ENCODE assay signal across 10 mouse cellular contexts in genomic region chr12:79680698-79681072, GRCm38 (mm10).
DNase-seq lines count a peak whose midpoint lies in the region; ATAC-seq and TF ChIP-seq lines count a peak whose summit lies in the region.
"Had no signal": no experiment of that assay in that cellular context is flagged by ENCODE, and none has a peak within 500 bp of the region (broad histone marks: within the 10 kb centered on the region; RNA-seq: fewer than 3 reads in every experiment).

No protein-coding gene starts in this region.

- no peaks in the 10 kb centered on the region for H3K36me3 ChIP-seq in intestine, embryonic 14.5 days (ENCODE audit: control insufficient read depth, insufficient read depth, low read length)
- no peaks in the 10 kb centered on the region for H3K36me3 ChIP-seq in intestine, postnatal 0 days (ENCODE audit: control insufficient read depth, insufficient read depth)
- H3K36me3 ChIP-seq in embryonic facial prominence, embryonic 14.5 days (ENCODE audit: control insufficient read depth, insufficient read depth, low read length): no peaks in the 10 kb centered on the region
- no peaks in the 10 kb centered on the region for H3K36me3 ChIP-seq in hindbrain, embryonic 10.5 days
- H3K36me3 ChIP-seq in midbrain, embryonic 16.5 days (ENCODE audit: control insufficient read depth, insufficient read depth, low read length): no peaks in the 10 kb centered on the region

- 69% methylated on average over 3 of the region's 3 CpGs for WGBS in intestine, embryonic 14.5 days
- WGBS in intestine, postnatal 0 days: 57% methylated on average over 3 of the region's 3 CpGs
- WGBS in embryonic facial prominence, embryonic 14.5 days: 33% methylated on average over 3 of the region's 3 CpGs
- 56% methylated on average over 3 of the region's 3 CpGs for WGBS in hindbrain, embryonic 10.5 days
- 46% methylated on average over 3 of the region's 3 CpGs for WGBS in midbrain, embryonic 16.5 days

- peaks cover 36% of the 10 kb centered on the region for H3K4me1 ChIP-seq in intestine, embryonic 14.5 days (replicated peaks; ENCODE audit: control insufficient read depth, insufficient read depth, low read length)
- peaks cover 3% of the 10 kb centered on the region; the same call in 1 of the 2 replicates for H3K4me1 ChIP-seq in intestine, postnatal 0 days (replicated peaks; ENCODE audit: control insufficient read depth, insufficient read depth, low read length)
- H3K4me1 ChIP-seq in embryonic facial prominence, embryonic 14.5 days (ENCODE audit: control insufficient read depth, insufficient read depth, low read length): peaks cover 70% of the 10 kb centered on the region
- peaks cover 46% of the 10 kb centered on the region for H3K4me1 ChIP-seq in hindbrain, embryonic 10.5 days (replicated peaks)
- H3K4me1 ChIP-seq in midbrain, embryonic 16.5 days (ENCODE audit: control insufficient read depth, insufficient read depth, low read length): peaks cover 3% of the 10 kb centered on the region; the same call in 1 of the 2 replicates

- no peaks in the 10 kb centered on the region for H3K9me3 ChIP-seq in intestine, embryonic 14.5 days (ENCODE audit: control insufficient read depth, low read length)
- H3K9me3 ChIP-seq in intestine, postnatal 0 days (ENCODE audit: control insufficient read depth): no peaks in the 10 kb centered on the region
- H3K9me3 ChIP-seq in embryonic facial prominence, embryonic 14.5 days (ENCODE audit: control insufficient read depth, low read length): no peaks in the 10 kb centered on the region
- H3K9me3 ChIP-seq in hindbrain, embryonic 10.5 days: no peaks in the 10 kb centered on the region
- no peaks in the 10 kb centered on the region for H3K9me3 ChIP-seq in midbrain, embryonic 16.5 days (replicated peaks; ENCODE audit: control insufficient read depth, low read length, poor library complexity, severe bottlenecking)

- no peak for DNase-seq in intestine, embryonic 14.5 days (ENCODE audit: low spot score)
- DNase-seq in embryonic facial prominence, embryonic 14.5 days (ENCODE audit: low spot score): no peak
- DNase-seq in hindbrain, embryonic 10.5 days (ENCODE audit: low spot score): no peak
- DNase-seq in left cerebral cortex, adult 11 months (ENCODE audit: low spot score): no peak
- no peak for DNase-seq in adrenal gland, adult (ENCODE audit: inconsistent age in 2 of 2, low spot score in 1 of 2)
- no peak for DNase-seq in urinary bladder, postnatal 4 days (ENCODE audit: low spot score in 2 of 2)
- DNase-seq: thymus, adult 18-20 months had no signal

- peak overlapping the region; percentile 44; the same call in 1 of the 2 replicates for H3K27ac ChIP-seq in intestine, embryonic 14.5 days (ENCODE audit: low read depth)
- H3K27ac ChIP-seq in intestine, postnatal 0 days (ENCODE audit: low read depth, low read length): no peak overlapping the region
- peak overlapping the region; percentile 79 for H3K27ac ChIP-seq in embryonic facial prominence, embryonic 14.5 days (replicated peaks; ENCODE audit: low read depth, low read length)
- peak overlapping the region; percentile 76 for H3K27ac ChIP-seq in hindbrain, embryonic 10.5 days
- peak overlapping the region; percentile 44 for H3K27ac ChIP-seq in midbrain, embryonic 16.5 days (ENCODE audit: low read length)

- H3K27me3 ChIP-seq in intestine, embryonic 14.5 days (replicated peaks; ENCODE audit: control insufficient read depth, insufficient read depth, low read length): no peaks in the 10 kb centered on the region
- H3K27me3 ChIP-seq in intestine, postnatal 0 days (replicated peaks; ENCODE audit: control insufficient read depth, insufficient read depth, low read length): no peaks in the 10 kb centered on the region
- no peaks in the 10 kb centered on the region for H3K27me3 ChIP-seq in embryonic facial prominence, embryonic 14.5 days (replicated peaks; ENCODE audit: control insufficient read depth, insufficient read depth, low read length)
- H3K27me3 ChIP-seq in hindbrain, embryonic 10.5 days (ENCODE audit: insufficient read depth, poor library complexity, severe bottlenecking): no peaks in the 10 kb centered on the region
- no peaks in the 10 kb centered on the region for H3K27me3 ChIP-seq in midbrain, embryonic 16.5 days (ENCODE audit: control insufficient read depth, insufficient read depth, low read depth, low read length)
- H3K27me3 ChIP-seq: CH12.LX had no signal

- H3K9ac ChIP-seq in intestine, embryonic 14.5 days (ENCODE audit: low read length): no peak overlapping the region
- no peak overlapping the region for H3K9ac ChIP-seq in intestine, postnatal 0 days (ENCODE audit: low read depth, low read length)
- no peak overlapping the region for H3K9ac ChIP-seq in embryonic facial prominence, embryonic 14.5 days (ENCODE audit: low read depth, low read length)
- H3K9ac ChIP-seq in midbrain, embryonic 16.5 days (ENCODE audit: low read depth, low read length): no peak overlapping the region

- no peak overlapping the region for H3K4me3 ChIP-seq in intestine, embryonic 14.5 days (ENCODE audit: low read depth, low read length)
- no peak overlapping the region for H3K4me3 ChIP-seq in intestine, postnatal 0 days (ENCODE audit: low read depth, low read length)
- H3K4me3 ChIP-seq in embryonic facial prominence, embryonic 14.5 days (ENCODE audit: low read depth, low read length): no peak overlapping the region
- H3K4me3 ChIP-seq in hindbrain, embryonic 10.5 days: no peak overlapping the region
- no peak overlapping the region for H3K4me3 ChIP-seq in midbrain, embryonic 16.5 days (ENCODE audit: low read depth, low read length)

- no peak for ATAC-seq in intestine, embryonic 14.5 days (replicated peaks; ENCODE audit: low FRiP score, low TSS enrichment, low read depth)
- no peak for ATAC-seq in intestine, postnatal 0 days
- ATAC-seq in embryonic facial prominence, embryonic 14.5 days (ENCODE audit: low read depth): no peak
- peak; percentile 70 for ATAC-seq in midbrain, embryonic 16.5 days

- no peak for TF ChIP-seq CTCF in intestine, postnatal 0 days (IDR thresholded peaks at IDR 0.05; ENCODE audit: low read depth)

- no peak overlapping the region for H3K4me2 ChIP-seq in intestine, embryonic 14.5 days (ENCODE audit: low read length)
- H3K4me2 ChIP-seq in intestine, postnatal 0 days (replicated peaks; ENCODE audit: low read depth): no peak overlapping the region
- H3K4me2 ChIP-seq in embryonic facial prominence, embryonic 14.5 days (ENCODE audit: low read depth, low read length): no peak overlapping the region
- H3K4me2 ChIP-seq in midbrain, embryonic 16.5 days (ENCODE audit: low read length): no peak overlapping the region
